Mouse (Mus musculus): ENCODE measurements around the gene Lpcat1. TPM values are rescaled to one million over a fixed set of nuclear protein-coding genes. Genes with fewer than 3 reads are reported as not detected.

The Lpcat1 gene
- polyA plus RNA-seq, 1 experiment from 2014 or later = 59.3 TPM

Other genes with a start within 250 kb of the Lpcat1 start
- 4.8 and 5.8 TPM in 2 replicates for gene Irx4, start 206.7 kb upstream of the Lpcat1 start, polyA plus RNA-seq (2016; fragmentation: Nextera tagmentation; extraction: Ambion mirVana)
- gene Mrpl36, start 138.7 kb upstream of the Lpcat1 start, polyA plus RNA-seq (2016; fragmentation: Nextera tagmentation; extraction: Ambion mirVana) = 119 and 124 TPM in 2 replicates
- 350 and 367 TPM in 2 replicates for gene Ndufs6, start 138.7 kb upstream of the Lpcat1 start, polyA plus RNA-seq (2016; fragmentation: Nextera tagmentation; extraction: Ambion mirVana)
- 0.08 and 0.14 TPM in 2 replicates for gene Slc6a3, start 69.5 kb downstream of the Lpcat1 start, polyA plus RNA-seq (2016; fragmentation: Nextera tagmentation; extraction: Ambion mirVana)
- 127 and 130 TPM in 2 replicates for gene Clptm1l, start 136.8 kb downstream of the Lpcat1 start, polyA plus RNA-seq (2016; fragmentation: Nextera tagmentation; extraction: Ambion mirVana)
- gene Tert, start 159.7 kb downstream of the Lpcat1 start, polyA plus RNA-seq (2016; fragmentation: Nextera tagmentation; extraction: Ambion mirVana) = 10.3 and 13.2 TPM in 2 replicates
- gene Slc6a18, start 210.8 kb downstream of the Lpcat1 start, polyA plus RNA-seq (2016; fragmentation: Nextera tagmentation; extraction: Ambion mirVana) = not detected in 2 replicates
- gene Slc6a19, start 237.7 kb downstream of the Lpcat1 start, polyA plus RNA-seq (2016; fragmentation: Nextera tagmentation; extraction: Ambion mirVana) = 0.06 TPM in 1 of 2 replicates, not detected in the other

Measured in embryonic facial prominence, embryonic 12.5 days (tissue).